In genomic region chr1:189879965-189880364, GRCm38 (mm10) we compare ENCODE assay signal across 10 mouse cellular contexts. TPM values are rescaled to one million over a fixed set of nuclear protein-coding genes. Genes with fewer than 3 reads are reported as not detected.
DNase-seq lines count a peak whose midpoint lies in the region; ATAC-seq lines count a peak whose summit lies in the region.
"Had no signal": no experiment of that assay in that cellular context is flagged by ENCODE, and none has a peak within 500 bp of the region (broad histone marks: within the 10 kb centered on the region; RNA-seq: fewer than 3 reads in every experiment).

No protein-coding gene starts in this region.

- H3K27ac ChIP-seq in heart, embryonic 11.5 days (ENCODE audit: low read depth, low read length), result peak overlapping the region; percentile 71; the same call in 1 of the 2 replicates
- no peak overlapping the region for H3K27ac ChIP-seq in neural tube, embryonic 15.5 days (replicated peaks)
- no peak overlapping the region for H3K27ac ChIP-seq in forebrain, embryonic 10.5 days

- H3K4me1 ChIP-seq in heart, embryonic 11.5 days (ENCODE audit: control insufficient read depth, insufficient read depth, low read length), result peaks cover 37% of the 10 kb centered on the region
- H3K4me1 ChIP-seq in neural tube, embryonic 15.5 days, result peaks cover 14% of the 10 kb centered on the region; the same call in 1 of the 2 replicates
- H3K4me1 ChIP-seq in forebrain, embryonic 10.5 days, result peaks cover 32% of the 10 kb centered on the region

- 64% methylated on average over 8 of the region's 8 CpGs for WGBS in heart, embryonic 11.5 days (ENCODE audit: insufficient replicate concordance)
- WGBS in neural tube, embryonic 15.5 days, result 76% methylated on average over 8 of the region's 8 CpGs
- 80% methylated on average over 8 of the region's 8 CpGs for WGBS in forebrain, embryonic 10.5 days

- H3K9ac ChIP-seq in heart, embryonic 11.5 days (ENCODE audit: low read depth, low read length), result 0 out of 2 replicates have a peak overlapping the region, but pooled peaks have one; percentile 24
- no peak overlapping the region for H3K9ac ChIP-seq in neural tube, embryonic 15.5 days (replicated peaks)

- DNase-seq in NIH3T3 (ENCODE audit: low read depth), result peak; percentile 29
- peak; percentile 67 for DNase-seq in adrenal gland, postnatal 14 days
- DNase-seq in kidney, postnatal 36 days, result peak; percentile 82 to 87
- no peak for DNase-seq in forebrain, embryonic 10.5 days (ENCODE audit: extremely low spot score, low spot score)
- no peak for DNase-seq in gastrocnemius, postnatal 25 days
- no peak for DNase-seq in urinary bladder, postnatal 4 days (ENCODE audit: low spot score in 2 of 2)
- DNase-seq: thymus, adult 18-20 months had no signal

- peaks cover 6% of the 10 kb centered on the region; the same call in 1 of the 2 replicates for H3K36me3 ChIP-seq in heart, embryonic 11.5 days (ENCODE audit: control insufficient read depth, insufficient read depth, low read length)
- H3K36me3 ChIP-seq in neural tube, embryonic 15.5 days, result peaks cover under 1% of the 10 kb centered on the region; the same call in 1 of the 2 replicates
- H3K36me3 ChIP-seq in forebrain, embryonic 10.5 days (replicated peaks), result peaks cover 4% of the 10 kb centered on the region; the same call in 1 of the 2 replicates

- no peak overlapping the region for H3K4me3 ChIP-seq in heart, embryonic 11.5 days (ENCODE audit: low read depth, low read length)
- H3K4me3 ChIP-seq in neural tube, embryonic 15.5 days (replicated peaks), result no peak overlapping the region
- no peak overlapping the region for H3K4me3 ChIP-seq in forebrain, embryonic 10.5 days
- H3K4me3 ChIP-seq: erythroblast, embryonic 14.5 days had no signal

- no peak overlapping the region for H3K4me2 ChIP-seq in heart, embryonic 11.5 days
- H3K4me2 ChIP-seq in neural tube, embryonic 15.5 days, result no peak overlapping the region

- H3K27me3 ChIP-seq in heart, embryonic 11.5 days (ENCODE audit: control insufficient read depth, insufficient read depth, low read length), result no peaks in the 10 kb centered on the region
- H3K27me3 ChIP-seq in neural tube, embryonic 15.5 days (replicated peaks), result no peaks in the 10 kb centered on the region
- H3K27me3 ChIP-seq in forebrain, embryonic 10.5 days (ENCODE audit: poor library complexity, severe bottlenecking), result no peaks in the 10 kb centered on the region

- ATAC-seq in heart, embryonic 11.5 days (replicated peaks; ENCODE audit: insufficient number of reproducible peaks, low FRiP score, low TSS enrichment), result peak; percentile 42; the same call in 1 of the 2 replicates
- no peak for ATAC-seq in neural tube, embryonic 15.5 days (ENCODE audit: low FRiP score)

- no peaks in the 10 kb centered on the region for H3K9me3 ChIP-seq in heart, embryonic 11.5 days (replicated peaks; ENCODE audit: control insufficient read depth, low read length)
- no peaks in the 10 kb centered on the region for H3K9me3 ChIP-seq in neural tube, embryonic 15.5 days (replicated peaks)
- H3K9me3 ChIP-seq in forebrain, embryonic 10.5 days, result no peaks in the 10 kb centered on the region

RNA-seq across cellular contexts. Expression of gene Smyd2, which starts 42.2 kb away (rescaled TPM):
- 64.7 and 76.2 TPM in 2 replicates for total RNA-seq in adrenal gland, postnatal 14 days (2021)
- polyA plus RNA-seq in heart, embryonic 11.5 days (2014; fragmentation: Nextera tagmentation; extraction: Ambion mirVana), result 150 and 161 TPM in 2 replicates
- polyA plus RNA-seq in neural tube, embryonic 15.5 days (2015; fragmentation: Nextera tagmentation; extraction: Ambion mirVana), result 92.6 and 94.7 TPM in 2 replicates
- 57.5 and 59.0 TPM in 2 replicates for polyA plus RNA-seq in forebrain, embryonic 10.5 days (2016; fragmentation: Nextera tagmentation; extraction: Ambion mirVana)
- total RNA-seq in gastrocnemius, postnatal 25 days (2021), result 100 to 1,000 TPM; 124 to 197 TPM

Comparison
In these comparisons a context has a peak if more than half of its experiments do, and no peak if none do; other contexts are left out.
1. DNase-seq: peak in NIH3T3 (single experiment), adrenal gland, postnatal 14 days (single experiment) and kidney, postnatal 36 days (2 of 2); none in forebrain, embryonic 10.5 days (single experiment), gastrocnemius, postnatal 25 days (single experiment) and urinary bladder, postnatal 4 days (0 of 2).